Mouse (Mus musculus): Measurements from ENCODE around the gene Lbh.

DNA sequence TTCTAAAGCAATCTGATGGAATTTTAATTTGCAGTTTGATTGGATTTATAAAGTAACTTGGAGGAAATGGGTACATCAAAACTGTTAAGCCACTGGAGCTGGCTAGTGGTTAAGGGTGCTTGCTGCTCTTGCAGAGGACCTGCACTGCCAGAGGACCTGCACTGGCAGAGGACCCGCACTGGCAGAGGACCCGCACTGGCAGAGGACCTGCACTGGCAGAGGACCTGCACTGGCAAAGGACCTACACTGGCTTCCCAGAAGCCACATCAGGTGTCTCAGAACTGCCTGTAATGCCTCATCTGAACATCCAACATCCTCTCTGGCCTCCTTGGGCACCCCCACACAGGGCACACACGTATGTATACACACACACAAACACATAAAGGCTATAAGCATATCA is 22.6 kb upstream of the Lbh start:
- TF ChIP-seq CTCF (IDR thresholded peaks at IDR 0.05; ENCODE audit: borderline replicate concordance, insufficient read depth, low read depth, low read length) (no peak), POLR2A (IDR thresholded peaks at IDR 0.05; ENCODE audit: borderline replicate concordance, insufficient read depth, low read length) (no peak)

Measured in cerebellum, adult 2 months (tissue).